Mouse (Mus musculus): ENCODE measurements at regions not wholly inside any gene's neighbourhood (a gene's known extent, or its start where the extent isn't known, plus 50 kb on each side); places are given as distances from the start of the nearest gene placed in this dataset.
A peak's percentile ranks its signal among the peaks of the same experiment; 100 is the strongest.

GRCm38 (mm10) chr9:88244492-88244891, 82.5 kb upstream of the Nt5e start:
- Histone ChIP-seq H3K36me3 (replicated peaks in 1 of 2; ENCODE audit: control insufficient read depth in 1 of 2, insufficient read depth in 1 of 2, low read length in 1 of 2) (no peaks in the 10 kb centered on the region), H3K9me3 (replicated peaks; ENCODE audit: low read length) (no peaks in the 10 kb centered on the region), H3K4me2 (ENCODE audit: insufficient read depth, low read depth, poor library complexity, severe bottlenecking) (no peak overlapping the region), H3K4me3 (replicated peaks in 1 of 3; ENCODE audit: low read depth in 2 of 3, low read length in 2 of 3, poor library complexity in 1 of 3) (no peak overlapping the region), H3K79me2 (replicated peaks; ENCODE audit: control insufficient read depth, extremely low read depth, insufficient read depth, poor library complexity, severe bottlenecking) (no peaks in the 10 kb centered on the region), H3K27me3 (replicated peaks) (no peaks in the 10 kb centered on the region), H3K4me1 (ENCODE audit: control insufficient read depth in 1 of 2, insufficient read depth in 2 of 2) (peaks cover 7 to 15% of the 10 kb centered on the region in 2 experiments), H3K27ac (ENCODE audit: insufficient read depth, low read depth) (no peak overlapping the region), H3K9ac (ENCODE audit: insufficient read depth, low read depth) (no peak overlapping the region)
- dilution Hi-C loops (cut with MboI; ENCODE audit: extremely low pct_ligation_motif_present, extremely low pct_unique_long_range_greater_than_20kb, low sequenced_read_pairs) (no loop called here), in situ Hi-C loops (cut with MboI; ENCODE audit: low pct_ligation_motif_present, low pct_unique_long_range_greater_than_20kb, low sequenced_read_pairs) (loop anchor here (10.0 kb wide), 3 partner anchors 120 to 300 kb away; partner anchors contain the start of genes Gm20537 and Zfp949)
- TF ChIP-seq IRF4 (IDR thresholded peaks at IDR 0.05; ENCODE audit: low read depth, low read length): no peak
- no peak for TF ChIP-seq ZKSCAN1 (IDR thresholded peaks at IDR 0.05; ENCODE audit: borderline replicate concordance, low read depth, low read length)
- no peak for TF ChIP-seq KAT2A (IDR thresholded peaks at IDR 0.05; ENCODE audit: insufficient replicate concordance, low read length)
- TF ChIP-seq USF2 (conservative IDR thresholded peaks at IDR 0.05; ENCODE audit: low read depth, low read length): no peak
- no peak for TF ChIP-seq MYC (IDR thresholded peaks at IDR 0.05; ENCODE audit: low read depth, low read length)
- TF ChIP-seq MAZ (IDR thresholded peaks at IDR 0.05; ENCODE audit: low read depth, low read length): no peak
- no peak for TF ChIP-seq POLR2AphosphoS2 (IDR thresholded peaks at IDR 0.05; ENCODE audit: low read depth, low read length)
- TF ChIP-seq MAX (IDR thresholded peaks at IDR 0.05; ENCODE audit: low read length): no peak
- TF ChIP-seq ELF1 (IDR thresholded peaks at IDR 0.05; ENCODE audit: low read depth, low read length): no peak
- no peak for TF ChIP-seq ZMIZ1 (IDR thresholded peaks at IDR 0.05; ENCODE audit: low read depth, low read length)
- DNase-seq (ENCODE audit: extremely low read depth): no peak

- Histone ChIP-seq H3K79me2 (replicated peaks; ENCODE audit: control insufficient read depth, extremely low read depth, insufficient read depth, poor library complexity, severe bottlenecking) (no peaks in the 10 kb centered on the region), H3K4me3 (replicated peaks in 1 of 3; ENCODE audit: low read depth in 2 of 3, low read length in 2 of 3, poor library complexity in 1 of 3) (no peak overlapping the region), H3K4me2 (ENCODE audit: insufficient read depth, low read depth, poor library complexity, severe bottlenecking) (no peak overlapping the region), H3K27ac (ENCODE audit: insufficient read depth, low read depth) (no peak overlapping the region), H3K9me3 (replicated peaks; ENCODE audit: low read length) (no peaks in the 10 kb centered on the region), H3K27me3 (replicated peaks) (no peaks in the 10 kb centered on the region), H3K9ac (ENCODE audit: insufficient read depth, low read depth) (no peak overlapping the region), H3K4me1 (ENCODE audit: control insufficient read depth in 1 of 2, insufficient read depth in 2 of 2) (0 out of 4 replicates have a peak, but pooled peaks cover 0 to 3% of the 10 kb centered on the region in 2 experiments), H3K36me3 (replicated peaks in 1 of 2; ENCODE audit: control insufficient read depth in 1 of 2, insufficient read depth in 1 of 2, low read length in 1 of 2) (no peaks in the 10 kb centered on the region)
- TF ChIP-seq RAD21 (IDR thresholded peaks at IDR 0.05; ENCODE audit: low read depth, low read length) (peak; percentile 38), CTCF (conservative IDR thresholded peaks at IDR 0.05 in 1 of 2, IDR thresholded peaks at IDR 0.05 in 1 of 2; ENCODE audit: low read depth in 2 of 2, low read length in 2 of 2) (peak in 1 of 2 experiments; percentile 54; a peak in 2 of 4 replicates), E2F4 (IDR thresholded peaks at IDR 0.05; ENCODE audit: insufficient replicate concordance, low read depth, low read length) (no peak), MEF2A (IDR thresholded peaks at IDR 0.05; ENCODE audit: borderline replicate concordance, low read depth, low read length) (no peak), SMC3 (IDR thresholded peaks at IDR 0.05; ENCODE audit: low read depth, low read length) (peak; percentile 33; the same call in 1 of the 2 replicates), ETS1 (conservative IDR thresholded peaks at IDR 0.05; ENCODE audit: low read depth, low read length) (no peak)
- dilution Hi-C loops (cut with MboI; ENCODE audit: extremely low pct_ligation_motif_present, extremely low pct_unique_long_range_greater_than_20kb, low sequenced_read_pairs): no loop called here
- no peak for DNase-seq (ENCODE audit: extremely low read depth)
- in situ Hi-C loops (cut with MboI; ENCODE audit: low pct_ligation_motif_present, low pct_unique_long_range_greater_than_20kb, low sequenced_read_pairs): no loop called here
Observed at GRCm38 (mm10) chr9:88255948-88256347, 71.0 kb upstream of the Nt5e start.
